Mouse (Mus musculus): ENCODE results near the gene Tbc1d22b.
"Not testable (repeated sequence)": the region's sequence is repeated elsewhere in the genome, so short reads cannot be mapped to it uniquely, and the experiment has no call there.

The Tbc1d22b gene

DNA sequence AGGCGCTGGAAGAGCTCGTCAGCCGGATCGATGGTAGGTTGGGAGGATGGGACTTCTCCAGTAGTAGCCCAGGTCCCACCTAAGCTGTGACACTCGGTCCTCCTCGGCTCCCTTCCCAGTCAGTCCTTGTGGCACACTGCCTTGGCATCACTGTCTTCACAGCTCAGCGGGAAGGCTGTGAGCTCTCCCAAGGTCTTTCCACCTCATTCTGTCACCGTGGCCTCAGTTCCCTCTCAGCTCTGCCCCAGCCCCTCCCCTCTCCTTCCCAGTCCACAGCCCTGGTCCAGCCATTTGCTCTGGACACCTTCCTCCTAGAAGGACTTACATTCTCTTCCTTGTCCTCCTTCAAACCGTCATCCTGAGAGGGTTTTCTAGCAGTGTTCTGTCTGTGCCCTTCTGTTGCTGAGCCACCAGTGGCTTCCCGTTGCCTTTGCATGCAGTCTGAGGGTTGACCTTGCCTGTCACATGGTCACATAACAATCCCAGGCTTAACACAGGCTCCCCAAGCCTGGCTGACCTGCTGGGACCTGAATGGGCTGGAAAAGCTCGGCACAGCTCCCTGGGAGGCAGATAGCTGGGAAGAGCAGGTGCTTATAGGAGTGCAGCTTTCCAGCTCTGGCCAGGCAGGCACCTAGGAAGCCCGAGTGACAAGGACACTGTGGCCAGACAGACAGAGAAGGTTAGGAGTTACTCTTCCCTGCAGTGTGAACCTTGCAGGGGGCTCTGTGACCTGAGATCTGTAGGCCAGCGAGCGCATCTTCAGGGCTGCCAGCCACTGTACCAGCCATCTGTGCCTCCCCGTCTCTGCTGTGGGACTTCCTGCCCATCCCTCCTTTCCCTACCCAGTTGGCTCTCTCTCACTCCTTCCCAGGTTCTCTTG lies 46.5 kb downstream of the Tbc1d22b start:
- DNase-seq (ENCODE audit: low spot score) = no peak

GRCm38 (mm10) chr17:29596771-29597132 lies 47.2 kb downstream of the Tbc1d22b start:
- no peak for DNase-seq (ENCODE audit: low spot score)

- no peak for DNase-seq (ENCODE audit: low spot score)
These were observed 49.5 kb downstream of the Tbc1d22b start for GRCm38 (mm10) chr17:29599051-29599450.

GRCm38 (mm10) chr17:29599537-29599936 lies 50.0 kb downstream of the Tbc1d22b start:
- DNase-seq (ENCODE audit: low spot score) = no peak

GRCm38 (mm10) chr17:29601391-29601790 lies 51.8 kb downstream of the Tbc1d22b start:
- no peak for DNase-seq (ENCODE audit: low spot score)

DNA sequence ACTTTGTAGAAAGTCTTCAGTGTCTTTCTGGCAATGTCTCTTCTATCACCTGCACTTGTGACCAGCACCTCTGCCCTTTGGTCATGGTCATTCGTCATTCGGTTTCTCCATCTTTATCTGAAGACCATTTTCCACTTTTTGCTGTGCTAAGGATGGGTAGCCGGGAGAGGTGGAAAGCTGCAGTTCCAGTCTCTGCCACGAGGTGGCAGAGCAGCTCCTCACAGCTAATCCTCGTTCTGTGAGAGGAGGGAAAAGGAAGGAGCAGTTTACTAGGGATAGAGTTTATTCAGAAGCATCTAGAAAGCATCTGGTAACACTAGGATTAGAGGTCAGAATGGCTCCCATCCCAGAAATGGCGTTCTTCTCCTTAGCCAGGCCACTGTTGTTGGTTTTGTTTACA lies 53.7 kb downstream of the Tbc1d22b start:
- DNase-seq (ENCODE audit: low spot score) = peak; percentile 62

DNA sequence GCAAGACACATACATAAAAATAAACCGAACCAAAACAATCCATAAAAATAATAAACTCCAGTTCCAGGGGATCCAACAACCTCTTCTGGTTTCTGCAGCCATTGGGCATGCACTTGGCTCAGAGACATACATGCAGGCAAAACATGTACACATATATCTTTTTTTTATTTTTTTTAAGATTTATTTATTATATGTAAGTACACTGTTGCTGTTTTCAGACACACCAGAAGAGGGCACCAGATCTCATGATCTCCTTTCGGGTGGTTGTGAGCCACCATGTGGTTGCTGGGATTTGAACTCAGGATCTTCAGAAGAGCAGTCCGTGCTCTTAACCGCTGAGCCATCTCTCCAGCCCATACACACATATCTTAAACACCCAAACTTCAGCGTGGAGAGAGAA lies 63.9 kb downstream of the Tbc1d22b start:
- DNase-seq (ENCODE audit: low spot score) = not testable (repeated sequence)

DNA sequence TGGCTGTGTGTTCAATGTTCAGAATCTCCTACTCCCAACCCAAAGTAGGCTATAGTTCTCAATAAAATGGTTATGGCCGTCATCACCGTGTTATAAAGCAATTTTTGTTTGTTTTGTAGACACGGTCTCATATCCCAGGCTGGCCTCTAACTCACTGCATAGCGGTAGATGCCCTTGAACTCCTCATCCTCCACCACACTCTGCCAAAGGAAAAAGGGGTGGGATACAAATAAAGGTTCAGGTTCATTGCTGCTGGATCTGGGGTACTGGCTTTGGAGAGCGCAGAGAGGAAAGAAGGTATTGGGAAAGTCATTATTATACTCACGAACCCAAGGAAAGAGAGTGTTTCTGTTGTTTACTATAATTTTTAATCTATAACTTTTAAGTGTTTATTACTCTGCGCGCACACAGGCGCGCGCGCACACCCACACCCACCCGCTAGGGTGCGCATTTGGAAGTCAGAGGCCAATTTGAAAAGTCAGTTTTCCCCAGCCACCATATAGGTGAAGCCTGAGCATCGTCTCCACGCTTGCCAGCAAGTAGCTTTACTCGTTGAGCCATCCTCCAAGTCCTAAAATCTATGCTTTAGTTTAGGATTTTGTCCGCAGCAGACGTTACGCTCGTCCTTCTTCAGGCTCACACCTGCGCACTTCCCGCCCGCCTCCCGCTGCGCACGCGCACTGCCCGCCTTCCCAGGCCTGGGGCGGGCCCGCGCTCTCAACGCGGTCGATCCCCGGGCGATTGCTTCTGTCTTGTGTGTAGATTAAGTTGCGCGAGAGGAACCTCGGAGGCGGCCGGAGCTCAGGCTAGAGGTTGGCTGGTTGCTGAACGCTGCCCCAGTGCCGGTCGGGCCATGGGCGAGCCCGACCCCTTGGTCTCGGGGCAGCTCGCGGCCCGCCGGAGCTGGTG lies 64.8 kb downstream of the Tbc1d22b start, which contains the start of the genes Rnf8 and Gm28043:
TSS of gene Rnf8 (plus strand) at position 676 of the 909 bp plus-strand sequence.
TSS of gene Gm28043 (plus strand) at position 762 of the 909 bp plus-strand sequence.
- peak; percentile 87 for DNase-seq (ENCODE audit: low spot score)

DNA sequence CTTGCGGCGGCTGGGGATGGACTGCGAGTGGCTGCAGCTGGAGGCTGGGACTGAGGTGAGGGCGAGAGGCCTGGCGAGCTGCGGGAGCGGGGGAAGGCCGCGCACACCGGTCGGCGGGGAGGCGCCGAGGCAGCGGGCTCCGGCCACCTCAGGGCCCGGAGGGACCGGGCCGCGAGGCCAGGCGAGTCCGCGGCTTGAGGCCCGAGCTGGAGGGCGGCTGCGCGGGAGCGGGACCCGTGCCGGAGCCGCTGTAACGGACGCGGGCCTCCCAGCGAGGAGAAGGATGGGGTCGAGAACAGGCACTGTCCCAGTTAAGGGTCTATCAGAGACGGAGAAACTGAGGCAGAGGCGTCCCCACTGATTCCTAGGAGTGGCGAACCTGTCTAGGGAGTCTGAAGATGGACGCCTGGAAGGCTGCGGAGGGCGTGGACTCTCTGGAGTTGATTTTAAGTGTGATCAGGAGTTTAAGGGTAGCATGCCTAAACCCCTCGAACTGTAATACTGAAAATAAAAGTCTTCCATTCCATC lies 65.5 kb downstream of the Tbc1d22b start:
- no peak for DNase-seq (ENCODE audit: low spot score)

- DNase-seq (ENCODE audit: low spot score) = no peak
These were observed 66.0 kb downstream of the Tbc1d22b start for GRCm38 (mm10) chr17:29615616-29616015.

DNA sequence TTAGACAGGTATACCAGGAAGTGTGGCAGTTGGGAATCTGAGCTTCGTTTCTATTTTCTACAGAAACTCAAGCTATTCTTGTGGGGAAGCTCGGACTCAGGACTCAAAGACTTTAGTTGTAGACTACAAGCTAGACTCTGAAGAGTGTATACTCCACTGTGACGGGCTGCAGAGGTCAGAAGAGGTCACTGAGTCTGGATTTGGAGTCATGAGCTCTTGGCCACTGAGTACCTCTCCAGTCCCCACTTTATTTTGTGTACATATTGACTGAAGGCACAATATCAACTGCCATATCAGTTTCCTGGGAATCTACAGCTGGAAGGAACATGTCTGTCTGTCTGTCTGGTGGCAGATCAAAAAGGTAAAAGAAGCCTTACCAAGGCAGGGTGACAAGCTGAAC lies 69.6 kb downstream of the Tbc1d22b start:
- no peak for DNase-seq (ENCODE audit: low spot score)

DNA sequence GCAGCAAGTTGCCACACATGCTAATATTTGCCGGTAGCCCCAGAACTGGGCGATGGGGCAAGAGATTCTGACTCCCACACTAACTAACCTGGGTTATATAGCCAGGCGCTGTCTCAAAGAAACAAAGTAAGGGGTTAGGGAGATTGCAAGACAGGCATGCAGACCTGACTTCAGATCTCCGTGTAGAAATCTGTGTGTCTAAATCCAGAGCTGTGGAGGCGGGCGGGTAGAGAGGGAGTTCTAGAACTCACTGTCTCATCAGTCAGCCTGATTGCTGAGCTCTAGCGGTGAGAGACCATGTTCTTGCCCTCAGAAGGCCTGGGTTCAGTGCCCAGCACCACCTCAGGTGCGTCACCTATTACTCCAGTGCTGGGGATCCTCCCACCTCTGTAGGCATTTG lies 73.9 kb downstream of the Tbc1d22b start:
- DNase-seq (ENCODE audit: low spot score) = no peak

- no peak for DNase-seq (ENCODE audit: low spot score)
These were observed 77.7 kb downstream of the Tbc1d22b start for GRCm38 (mm10) chr17:29627285-29627684.

DNA sequence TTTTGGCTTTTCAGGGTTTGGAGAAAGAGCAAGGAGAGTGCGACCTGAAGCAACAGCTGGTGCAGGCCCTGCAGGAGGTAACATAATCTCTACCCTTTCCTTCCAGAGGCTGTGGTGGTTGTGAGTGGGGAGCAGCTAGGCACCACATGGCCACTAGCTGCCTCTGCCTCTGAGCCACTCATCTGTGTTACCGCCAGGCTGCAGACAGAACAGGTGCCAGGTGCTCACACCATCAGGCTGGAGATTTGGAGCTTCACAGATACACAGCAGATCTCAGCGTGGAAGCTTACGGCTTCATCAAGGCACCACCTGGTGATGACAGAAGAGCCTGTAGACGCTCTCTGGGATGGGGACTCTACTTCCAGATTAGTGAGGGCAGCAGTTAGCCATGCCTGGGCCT lies 79.4 kb downstream of the Tbc1d22b start:
- no peak for DNase-seq (ENCODE audit: low spot score)

GRCm38 (mm10) chr17:29629620-29630019 lies 80.0 kb downstream of the Tbc1d22b start:
- DNase-seq (ENCODE audit: low spot score) = no peak

DNA sequence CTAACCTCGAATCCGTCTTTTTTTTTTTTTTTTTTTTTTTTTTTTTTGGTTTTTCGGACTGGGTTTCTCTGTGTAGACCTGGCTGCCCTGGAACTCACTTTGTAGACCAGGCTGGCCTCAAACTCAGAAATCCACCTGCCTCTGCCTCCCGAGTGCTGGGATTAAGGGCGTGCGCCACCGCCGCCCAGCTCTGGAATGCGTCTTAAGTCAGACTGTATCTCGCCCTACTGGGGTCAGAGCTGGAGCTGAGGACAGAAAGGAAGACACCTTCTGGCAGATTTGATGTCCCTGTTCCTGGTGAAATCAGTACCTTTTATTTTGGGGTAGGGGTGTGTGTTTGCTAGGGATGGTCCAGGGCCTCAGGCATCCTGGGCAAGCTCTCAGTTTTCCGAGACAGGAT lies 82.7 kb downstream of the Tbc1d22b start:
- no peak for DNase-seq (ENCODE audit: low spot score)

DNA sequence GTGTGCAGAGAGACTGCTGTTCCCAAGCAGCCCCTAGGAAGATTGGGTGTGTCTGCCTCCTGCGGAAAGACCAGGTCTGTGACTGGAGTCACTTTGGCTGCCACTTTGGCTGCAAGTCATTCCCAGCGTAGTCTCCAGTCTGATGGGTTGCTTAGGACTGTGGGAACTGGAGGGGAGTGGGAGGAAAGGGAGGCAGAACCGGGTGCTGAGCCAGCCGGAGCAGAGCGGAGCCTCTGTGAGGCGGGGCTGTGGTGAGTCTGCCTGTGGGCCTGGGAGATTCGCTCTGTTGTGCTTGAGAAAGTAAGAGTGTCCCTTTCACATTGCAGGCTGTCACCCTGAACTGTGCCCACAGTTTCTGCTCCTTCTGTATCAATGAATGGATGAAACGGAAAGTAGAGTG lies 85.9 kb downstream of the Tbc1d22b start:
- DNase-seq (ENCODE audit: low spot score) = no peak

DNA sequence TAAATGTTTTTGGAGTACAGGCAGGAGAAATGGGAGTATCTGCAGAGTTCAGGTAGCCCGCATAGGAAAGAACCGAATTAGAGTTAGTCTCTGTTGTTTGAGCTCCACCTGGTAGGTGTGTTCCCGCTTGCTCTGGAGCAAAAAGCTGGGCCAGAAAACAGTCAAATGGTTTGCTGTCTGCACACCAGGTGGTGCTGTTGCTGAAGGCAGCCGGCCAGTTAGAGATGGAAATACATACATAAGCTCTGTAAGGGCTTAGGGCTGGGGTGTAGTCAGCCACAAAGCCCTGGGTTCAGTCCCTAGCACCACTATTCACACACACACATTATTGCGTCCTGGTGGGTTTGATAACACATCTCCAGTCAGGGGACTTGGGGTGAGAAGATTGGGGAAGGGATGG lies 86.5 kb downstream of the Tbc1d22b start:
- no peak for DNase-seq (ENCODE audit: low spot score)

GRCm38 (mm10) chr17:29637377-29637776 lies 87.8 kb downstream of the Tbc1d22b start:
- no peak for DNase-seq (ENCODE audit: low spot score)

- DNase-seq (ENCODE audit: low spot score) = no peak
These were observed 88.3 kb downstream of the Tbc1d22b start for GRCm38 (mm10) chr17:29637895-29638294.

DNA sequence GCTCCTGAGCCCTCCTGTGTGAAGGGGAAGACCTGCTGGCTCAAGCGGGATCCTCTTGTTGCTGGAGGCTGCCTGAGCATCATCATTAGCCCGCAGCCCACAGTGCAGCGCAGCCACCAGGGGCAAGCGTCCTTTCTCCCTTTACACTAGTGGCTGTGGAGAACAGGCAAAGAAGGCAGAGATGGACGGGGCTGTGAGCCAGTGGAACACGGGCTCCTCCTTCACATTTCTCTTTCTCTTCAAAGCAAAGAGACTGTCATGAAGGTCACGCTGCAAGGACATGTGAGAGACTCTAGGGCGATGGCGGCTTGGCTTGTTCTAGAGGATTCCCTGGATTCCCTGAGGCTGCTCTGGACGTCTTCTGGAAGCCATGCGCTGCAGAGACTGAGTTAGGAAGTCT lies 91.4 kb downstream of the Tbc1d22b start:
- DNase-seq (ENCODE audit: low spot score) = no peak

DNA sequence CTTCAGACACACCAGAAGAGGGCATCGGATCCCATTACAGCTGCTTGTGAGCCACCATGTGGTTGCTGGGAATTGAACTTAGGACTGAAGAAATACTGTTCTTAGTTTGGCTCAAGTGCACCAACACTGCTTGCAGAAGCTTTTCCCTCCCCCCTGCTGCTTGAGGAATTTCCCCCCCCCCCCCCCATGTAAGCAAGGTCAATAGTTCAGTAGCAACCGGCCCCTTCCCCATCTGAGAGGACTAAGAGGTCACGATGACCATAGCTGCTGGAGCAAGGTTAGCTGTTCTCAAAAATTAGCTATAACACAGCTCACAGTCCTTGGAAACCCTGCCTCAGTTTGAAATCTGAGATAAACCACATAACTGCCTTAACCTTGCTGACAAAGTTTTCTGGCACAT lies 92.6 kb downstream of the Tbc1d22b start:
- no peak for DNase-seq (ENCODE audit: low spot score)
